Mouse (Mus musculus): ENCODE measurements around the gene Ctsl.

Ctsl gene

DNA sequence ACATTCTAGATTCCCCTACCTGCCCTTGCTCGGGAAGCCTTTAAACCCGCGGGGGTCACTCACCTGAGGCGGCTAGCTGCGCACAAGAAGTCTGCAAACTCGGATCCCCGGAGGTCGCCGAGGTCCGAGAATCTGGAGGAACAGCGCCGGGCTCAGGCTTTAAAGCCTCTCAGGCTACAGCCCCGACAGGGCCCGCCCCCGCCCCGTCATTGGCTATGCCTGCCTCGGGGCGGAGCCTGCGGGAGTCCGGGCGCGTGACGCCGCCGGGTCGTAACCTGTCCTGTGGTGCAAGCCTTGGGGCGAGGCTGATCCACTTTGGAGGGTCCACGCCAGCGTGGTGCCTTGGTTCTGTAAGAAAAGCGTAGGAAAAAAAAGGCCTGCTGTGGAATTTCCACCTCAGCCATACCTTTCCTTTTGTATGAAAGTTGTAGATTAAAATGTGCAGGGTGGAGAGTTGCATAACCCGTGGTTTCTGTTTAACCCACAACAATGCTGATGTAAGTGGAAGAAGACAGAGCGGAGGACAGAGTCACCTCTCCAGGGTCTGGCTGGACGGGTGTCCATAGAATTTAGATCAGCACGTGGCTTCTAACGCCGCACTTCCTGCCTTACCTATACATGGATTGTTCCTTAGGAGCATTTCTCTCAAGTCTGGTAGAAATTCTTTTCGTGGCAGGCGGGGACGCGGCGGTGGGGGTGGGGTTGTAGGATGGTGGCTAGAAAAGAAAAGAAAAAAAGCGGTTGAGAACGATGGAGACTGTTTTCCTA lies at the start of gene Ctsl:
TSS of gene Ctsl (minus strand) at position 718 of the 768 bp plus-strand sequence.
- in situ Hi-C loops (cut with MboI, MseI): no loop called here

DNA sequence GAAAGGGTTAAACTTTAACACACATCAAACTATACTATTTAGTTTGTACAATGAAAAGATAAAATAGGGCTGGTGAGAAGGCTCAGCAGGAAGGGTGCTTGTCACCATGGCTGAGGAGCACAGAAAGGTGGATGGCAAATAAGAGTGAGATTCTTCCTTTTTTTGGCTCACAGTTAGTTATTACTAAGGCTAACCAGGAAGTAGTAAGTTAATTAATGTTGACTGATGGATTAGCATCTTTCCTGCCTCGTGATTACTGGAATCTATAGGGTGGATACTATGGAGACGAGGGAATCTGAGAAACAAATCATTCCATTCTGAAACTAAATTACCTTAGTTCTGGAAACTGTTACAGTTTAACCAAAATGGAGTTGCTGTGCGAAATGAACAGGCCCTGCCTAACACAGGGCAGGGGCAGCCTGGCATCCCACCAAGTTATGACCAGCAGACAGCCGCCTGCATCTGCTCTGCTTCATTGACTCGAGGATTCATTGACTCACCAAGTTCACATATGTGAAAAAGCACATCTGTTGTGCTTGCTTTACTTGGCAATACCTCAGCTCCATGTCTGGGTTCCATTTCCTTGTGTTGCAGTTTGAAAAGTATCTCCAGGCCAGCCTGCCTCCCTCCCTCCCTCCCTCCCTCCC lies 46.4 kb upstream of the Ctsl start:
- in situ Hi-C loops (cut with MboI, MseI): no loop called here

DNA sequence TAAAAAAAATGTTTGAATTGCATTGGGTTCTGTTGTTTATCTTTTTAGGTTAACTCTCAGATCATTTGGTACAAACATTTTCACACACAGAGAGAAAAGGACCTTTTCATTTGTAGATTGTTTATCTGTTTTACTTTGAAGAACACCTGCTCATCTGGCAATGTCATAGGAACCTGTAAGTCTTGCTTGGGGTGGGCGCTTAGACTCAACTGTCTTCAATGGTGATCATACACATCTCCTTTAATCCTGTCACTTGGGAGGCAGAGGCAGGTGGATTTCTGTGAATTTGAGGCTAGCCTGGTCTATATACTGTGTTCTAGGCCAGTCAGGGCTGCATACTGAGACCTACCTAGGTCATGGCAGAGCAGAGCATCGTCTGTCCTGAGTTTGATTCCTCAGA lies 45.0 kb upstream of the Ctsl start:
- in situ Hi-C loops (cut with MboI, MseI): no loop called here

DNA sequence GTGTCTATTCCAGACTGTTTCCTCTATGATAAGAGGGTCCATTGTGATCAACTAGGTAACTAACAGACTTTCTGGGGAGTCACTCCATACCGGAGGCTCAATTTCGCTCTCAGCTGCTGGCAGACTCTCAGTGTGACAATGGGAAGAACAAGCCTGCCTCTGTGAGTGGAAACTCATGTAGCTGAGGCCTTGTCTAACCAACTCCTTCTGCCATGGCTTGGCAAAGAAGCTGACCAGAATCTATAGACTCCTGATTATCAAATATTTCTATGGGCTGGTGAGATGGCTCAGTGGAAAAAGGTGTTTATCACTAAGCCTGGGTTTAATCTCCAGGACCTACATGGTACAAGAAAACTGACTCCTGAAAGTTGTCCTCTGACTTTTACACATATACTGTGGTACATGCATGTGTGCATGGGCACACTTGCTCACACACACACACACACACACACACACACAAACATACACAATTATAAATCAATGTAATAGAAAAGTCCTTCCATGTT lies 42.1 kb upstream of the Ctsl start:
- in situ Hi-C loops (cut with MboI, MseI): no loop called here

DNA sequence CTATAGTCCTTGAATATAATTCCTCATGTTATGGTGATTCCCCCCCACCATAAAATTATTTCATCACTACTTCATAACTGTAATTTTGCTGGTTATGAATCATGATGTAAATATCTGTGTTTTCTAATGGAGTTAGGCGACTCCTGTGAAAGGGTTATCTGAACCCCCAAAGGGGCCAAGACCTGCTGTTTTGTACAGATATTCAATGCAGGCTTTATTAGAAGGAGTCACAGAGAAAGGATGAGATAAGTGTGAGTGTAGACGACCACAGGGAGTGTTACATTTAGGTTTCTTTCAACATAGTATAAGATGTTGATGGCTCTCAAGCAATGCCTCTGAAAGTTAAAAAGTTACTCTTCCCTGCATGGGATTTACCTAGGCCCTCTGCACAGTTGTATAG lies 40.6 kb upstream of the Ctsl start:
- in situ Hi-C loops (cut with MboI, MseI): no loop called here

DNA sequence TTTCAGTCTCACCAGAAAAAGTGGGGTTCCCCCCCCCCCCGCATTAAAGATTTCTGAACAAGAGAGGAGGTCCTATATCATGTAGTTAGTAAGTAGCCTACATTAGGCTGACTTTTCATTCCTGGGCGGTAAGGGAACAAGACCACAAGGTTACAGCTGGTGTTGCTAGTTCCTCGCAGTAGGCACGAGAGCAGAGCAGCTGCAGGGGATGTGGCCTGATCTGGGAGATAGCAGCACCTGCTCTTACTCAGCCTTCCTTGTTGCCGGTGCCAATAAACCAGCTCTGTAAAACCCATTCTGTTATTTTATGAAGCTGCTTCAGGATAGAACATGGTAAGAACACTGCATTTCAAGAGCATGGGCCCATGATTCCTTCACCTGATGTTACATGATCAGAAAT lies 39.9 kb upstream of the Ctsl start:
- in situ Hi-C loops (cut with MboI, MseI): no loop called here

DNA sequence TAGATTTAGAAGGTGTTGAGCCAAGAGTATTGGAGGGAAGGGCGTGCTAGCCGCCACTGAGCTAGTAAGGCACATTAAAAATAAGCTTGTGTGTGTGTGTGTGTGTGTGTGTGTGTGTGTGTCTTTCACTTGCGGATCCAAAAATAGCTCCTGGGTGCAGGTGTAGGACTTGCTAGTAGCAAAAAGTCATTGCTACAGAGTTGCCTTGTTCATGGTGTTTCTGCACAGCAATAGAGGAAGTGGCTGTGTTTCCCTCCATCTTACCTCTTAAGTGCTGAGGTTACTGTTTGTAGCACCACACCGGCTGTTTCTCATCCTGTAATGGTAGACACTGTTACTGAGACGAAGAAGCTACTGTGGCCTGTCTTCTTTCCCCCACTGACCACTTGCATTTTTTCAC lies 37.3 kb upstream of the Ctsl start:
- in situ Hi-C loops (cut with MboI, MseI): no loop called here

DNA sequence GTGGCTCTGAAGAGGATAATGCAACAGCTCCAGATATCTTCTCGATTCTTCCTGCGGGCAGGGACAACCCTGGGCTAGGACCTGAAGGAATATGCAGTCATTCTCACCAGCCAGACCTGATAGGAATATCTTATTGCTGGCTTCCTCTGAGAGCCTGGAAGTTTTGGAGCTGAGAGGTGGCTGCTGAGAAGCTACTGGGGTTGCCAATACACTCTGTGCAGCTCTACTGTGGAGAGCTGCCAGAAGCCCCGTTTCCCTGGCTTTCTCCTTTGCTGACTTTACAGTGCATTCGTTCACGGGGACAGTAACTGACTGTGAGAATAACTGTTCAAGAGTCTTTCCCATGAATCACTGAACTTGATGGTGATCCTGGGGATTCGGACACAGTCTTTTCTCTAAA lies 34.9 kb upstream of the Ctsl start:
- in situ Hi-C loops (cut with MboI, MseI): no loop called here

DNA sequence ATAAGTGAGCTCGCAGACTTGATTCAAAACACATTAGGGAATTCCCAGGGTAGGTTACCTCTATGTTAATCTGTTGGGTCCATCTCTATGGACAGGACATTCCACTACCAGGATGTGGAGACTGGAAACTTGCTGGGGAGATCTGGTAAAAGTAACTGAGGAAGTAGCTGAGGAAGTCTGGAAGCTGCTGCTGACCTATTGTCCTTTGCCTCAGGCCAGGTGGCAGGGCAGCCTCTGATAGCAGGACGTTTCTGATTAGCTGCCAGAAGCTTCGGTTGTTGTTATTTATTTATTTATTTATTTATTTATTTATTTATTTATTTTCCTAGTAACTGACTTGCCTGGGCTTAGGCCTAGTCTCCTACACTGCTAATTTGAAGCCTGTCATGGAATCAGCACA lies 32.8 kb upstream of the Ctsl start:
- in situ Hi-C loops (cut with MboI, MseI): no loop called here

DNA sequence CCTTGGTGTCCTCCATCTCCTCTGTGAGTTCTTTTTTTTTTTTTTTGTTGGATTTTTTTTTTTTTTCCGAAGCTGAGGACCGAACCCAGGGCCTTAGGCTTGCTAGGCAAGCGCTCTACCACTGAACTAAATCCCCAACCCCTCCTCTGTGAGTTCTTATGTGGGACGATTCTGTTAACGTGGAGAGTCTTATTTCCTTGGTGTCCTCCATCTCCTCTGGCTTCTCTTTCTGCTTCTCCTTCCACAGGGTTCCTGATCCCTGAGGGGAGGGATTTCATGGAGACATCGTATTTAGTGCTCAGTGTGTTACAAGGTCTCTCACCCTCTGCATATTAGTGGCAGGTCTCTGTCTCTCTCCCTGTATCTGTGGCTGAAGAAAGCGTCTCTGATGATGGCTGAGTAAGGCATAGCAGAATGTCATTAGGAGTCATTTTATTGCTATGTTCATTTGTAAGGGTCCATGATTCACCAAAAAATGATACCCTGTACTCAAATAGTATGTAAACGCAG lies 32.3 kb upstream of the Ctsl start:
- in situ Hi-C loops (cut with MboI, MseI): no loop called here

DNA sequence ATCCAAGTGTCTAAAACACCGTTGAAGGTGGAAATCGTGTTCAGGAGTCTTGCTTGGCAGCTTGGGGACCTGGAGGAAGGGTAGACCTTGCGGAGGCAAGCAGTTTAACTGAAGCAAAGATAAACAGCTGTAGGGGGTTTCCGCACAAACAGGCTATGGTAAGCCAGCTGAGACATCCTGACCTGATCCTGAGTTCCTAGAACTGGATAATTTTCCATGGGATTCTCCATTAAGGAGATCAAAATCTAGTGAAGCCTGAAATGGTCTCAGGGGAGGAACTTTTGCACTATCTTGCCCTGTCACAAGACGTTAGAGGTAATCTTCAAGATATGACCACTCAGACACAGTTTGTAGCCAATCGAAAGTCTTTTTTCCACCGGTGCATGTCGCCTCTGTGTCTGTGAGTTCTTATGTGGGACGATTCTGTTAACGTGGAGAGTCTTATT lies 31.8 kb upstream of the Ctsl start:
- in situ Hi-C loops (cut with MboI, MseI): no loop called here

DNA sequence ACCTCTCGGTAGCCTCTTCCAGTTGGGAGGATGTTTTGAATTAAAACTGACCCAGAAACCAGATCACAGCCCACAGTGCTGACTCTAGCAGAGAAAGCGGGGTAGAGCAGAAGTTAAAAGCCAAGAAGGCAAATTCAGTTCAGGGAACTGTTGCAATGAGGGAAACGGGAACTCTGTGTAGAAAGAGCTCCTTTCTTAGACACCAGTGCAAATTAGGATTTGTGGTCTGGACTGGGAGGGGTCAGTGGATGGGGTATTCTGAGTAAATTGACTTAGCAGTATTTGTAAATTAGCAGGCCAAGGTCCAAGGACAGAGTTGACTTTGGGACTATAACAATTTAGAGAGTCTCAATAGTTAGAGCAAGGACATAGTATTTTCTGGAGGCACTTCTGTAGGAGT lies 31.3 kb upstream of the Ctsl start:
- in situ Hi-C loops (cut with MboI, MseI): no loop called here

DNA sequence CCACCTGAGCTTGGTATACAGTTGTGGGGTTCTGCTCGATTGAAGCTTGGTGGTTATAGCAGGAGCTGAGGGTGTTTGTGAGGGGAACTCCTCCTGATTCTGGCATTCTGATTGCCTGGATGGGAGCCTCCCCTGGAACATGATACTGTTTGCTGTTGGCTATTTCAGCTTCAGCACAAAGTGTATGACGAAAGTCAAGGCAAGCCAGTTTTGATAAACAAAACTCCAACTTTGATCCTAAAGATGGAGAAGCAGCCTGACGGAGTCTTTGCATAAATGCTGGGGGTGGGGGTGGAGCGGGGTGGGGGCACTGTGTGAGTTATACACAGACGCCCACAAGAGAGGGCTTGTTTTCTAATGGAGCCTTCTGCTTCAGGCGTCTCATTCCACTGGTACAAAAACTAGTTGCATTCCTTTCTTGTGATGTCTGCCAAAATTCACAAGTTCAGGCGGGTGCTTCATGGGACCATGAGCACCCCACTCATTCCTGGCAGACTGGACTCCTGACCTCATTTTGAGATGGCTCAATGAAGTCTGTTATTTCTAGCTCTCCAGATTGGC lies 30.2 kb upstream of the Ctsl start:
- in situ Hi-C loops (cut with MboI, MseI): no loop called here

DNA sequence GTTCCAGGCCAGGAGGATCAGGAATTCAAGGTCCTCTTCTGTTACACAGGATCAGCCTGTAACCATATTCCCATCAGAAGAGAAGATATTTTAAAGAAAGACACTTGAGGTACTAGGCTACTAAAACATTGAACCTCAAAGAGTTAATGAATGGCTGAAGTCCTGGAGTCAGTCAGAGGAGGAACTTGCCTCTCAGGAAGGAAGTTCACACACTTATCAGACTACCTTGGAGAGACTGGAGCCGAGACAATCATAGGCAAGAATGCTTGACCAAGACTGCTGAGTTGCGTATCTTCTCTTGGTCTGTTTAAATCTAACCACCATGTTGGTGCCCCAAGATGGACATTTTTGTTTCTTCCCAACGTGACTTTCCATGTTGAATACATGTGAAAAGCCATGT lies 29.2 kb upstream of the Ctsl start:
- in situ Hi-C loops (cut with MboI, MseI): no loop called here

DNA sequence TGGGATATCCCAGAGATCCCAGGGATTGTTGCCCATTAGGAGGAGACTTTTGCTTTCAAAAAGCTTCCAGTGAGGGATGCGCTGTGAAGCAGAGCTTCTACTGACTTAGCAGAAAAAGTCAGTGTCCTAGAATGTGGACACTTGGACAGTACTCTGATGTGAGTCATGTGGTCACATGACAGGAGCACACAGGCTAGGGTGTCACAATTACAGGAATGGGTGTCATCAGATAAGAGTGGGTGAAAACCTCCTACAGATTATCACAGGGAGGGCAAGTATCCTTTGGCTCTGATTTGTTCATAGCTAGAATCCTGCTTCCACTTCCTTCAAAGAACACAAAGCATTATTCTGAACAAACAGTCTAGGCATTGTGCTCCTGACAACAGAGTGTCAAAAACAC lies 27.4 kb upstream of the Ctsl start:
- in situ Hi-C loops (cut with MboI, MseI): no loop called here

DNA sequence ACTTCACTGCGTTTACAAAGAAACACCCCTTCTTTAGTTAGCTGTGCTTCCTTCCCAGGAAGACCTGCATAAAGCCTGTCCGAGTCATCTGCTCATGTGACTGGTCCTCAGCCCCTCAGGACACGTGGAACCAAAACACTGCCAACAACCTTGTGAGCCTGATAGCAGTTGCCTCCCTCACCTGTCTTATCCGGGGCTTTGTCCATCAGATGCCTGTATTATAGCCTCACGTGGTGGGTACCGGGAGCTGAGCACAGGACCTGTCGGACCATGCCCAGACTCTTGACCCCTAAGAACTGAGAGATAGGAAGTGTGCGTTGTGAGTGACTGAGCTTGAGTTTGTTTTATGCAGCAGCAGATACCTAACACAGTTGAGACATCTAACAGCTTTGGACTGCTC lies 26.3 kb upstream of the Ctsl start:
- in situ Hi-C loops (cut with MboI, MseI): no loop called here

DNA sequence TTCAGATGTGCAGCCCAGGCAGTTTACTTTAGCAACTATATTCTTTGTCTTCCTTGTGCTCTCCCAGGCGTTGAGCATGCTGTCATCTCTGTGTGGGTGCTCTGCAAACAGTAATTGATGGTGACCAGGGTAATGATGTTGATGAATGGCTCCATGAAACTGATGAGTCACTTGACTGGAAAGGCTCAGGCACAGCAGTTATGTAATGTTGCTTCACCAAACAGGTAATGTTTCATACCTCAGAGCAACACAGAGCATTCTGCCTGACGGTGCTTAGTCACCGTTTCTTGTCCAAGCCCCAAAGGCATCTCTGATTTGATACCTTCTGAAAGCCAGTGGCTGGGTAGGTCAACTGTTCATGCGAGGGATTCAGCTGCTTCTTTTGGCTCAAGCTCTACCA lies 17.7 kb upstream of the Ctsl start:
- in situ Hi-C loops (cut with MboI, MseI): no loop called here

DNA sequence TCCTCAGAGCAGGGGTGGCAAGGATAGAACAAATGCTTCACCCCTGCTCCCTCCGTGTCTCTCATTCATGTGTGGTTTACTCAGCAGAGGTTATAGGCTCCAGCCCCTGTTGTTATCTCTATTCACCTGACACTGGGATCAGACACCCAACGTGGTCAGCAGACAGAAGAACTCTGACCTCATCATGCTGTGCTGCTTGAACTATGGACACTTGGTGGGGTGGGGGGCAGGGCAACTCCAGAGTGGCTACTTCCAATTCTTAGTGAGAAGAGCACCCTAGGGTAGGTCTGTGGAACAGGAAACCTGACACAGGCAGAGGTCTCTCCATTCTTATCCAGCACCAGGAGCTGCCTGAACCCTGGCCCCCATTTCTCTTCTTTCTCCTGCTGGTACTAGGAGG lies 15.4 kb upstream of the Ctsl start:
- in situ Hi-C loops (cut with MboI, MseI): no loop called here

DNA sequence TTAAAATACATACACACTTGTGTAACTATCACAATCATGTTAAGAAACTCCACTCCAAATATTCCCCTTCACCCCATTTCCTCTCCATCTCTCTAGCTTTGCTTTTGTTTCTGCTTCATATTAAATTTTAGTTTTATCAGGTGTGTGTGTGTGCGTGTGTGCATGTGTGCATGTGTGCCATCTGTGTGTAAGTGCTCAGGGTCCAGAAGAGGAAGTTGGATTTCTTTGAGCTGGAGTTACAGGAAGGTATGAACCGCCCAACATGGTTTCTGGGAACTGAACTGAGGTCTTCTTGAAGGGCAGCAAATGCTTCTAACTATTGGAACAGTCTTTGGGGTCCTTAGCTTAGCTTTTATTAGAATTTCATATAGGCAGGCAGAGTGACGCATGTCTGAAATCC lies 14.2 kb upstream of the Ctsl start:
- in situ Hi-C loops (cut with MboI, MseI): no loop called here

DNA sequence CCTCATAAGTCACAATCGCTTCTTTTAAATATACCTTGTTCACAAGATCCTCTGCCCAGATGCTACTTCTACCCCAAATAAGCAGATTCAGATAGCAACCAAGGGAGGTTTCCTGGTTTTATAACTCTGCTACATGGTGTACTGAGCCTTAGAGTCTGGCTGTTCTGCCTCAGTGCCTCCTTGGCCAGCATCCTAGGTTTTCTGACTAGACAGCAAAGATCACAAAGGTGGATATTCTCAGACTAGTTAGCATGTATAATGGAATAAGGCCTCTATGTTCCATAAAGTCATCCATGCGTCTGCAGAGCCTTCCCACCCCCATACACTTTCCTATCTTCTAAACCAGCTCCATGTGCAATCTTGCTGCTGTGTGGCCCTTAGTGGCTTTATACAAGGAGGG lies 9.6 kb upstream of the Ctsl start:
- in situ Hi-C loops (cut with MboI, MseI): no loop called here

DNA sequence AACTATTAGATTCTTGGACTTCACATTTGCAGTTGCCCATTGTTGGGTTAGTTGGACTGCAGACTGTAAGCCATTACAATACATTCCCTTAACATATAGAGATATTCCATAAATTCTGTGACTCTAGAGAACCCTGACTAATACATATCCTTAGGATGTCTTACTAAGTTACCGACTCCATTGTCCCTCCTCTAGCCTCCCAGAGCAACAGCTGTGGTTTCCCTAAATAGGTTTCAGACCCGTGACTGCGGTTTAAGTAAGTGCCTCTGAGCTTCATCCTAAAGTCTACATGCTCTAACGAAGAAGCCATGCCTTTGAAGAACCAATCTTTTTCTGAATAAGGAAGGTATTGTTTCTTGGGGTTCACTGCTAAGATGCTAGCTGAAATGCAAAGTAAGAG lies 7.9 kb upstream of the Ctsl start:
- in situ Hi-C loops (cut with MboI, MseI): no loop called here

DNA sequence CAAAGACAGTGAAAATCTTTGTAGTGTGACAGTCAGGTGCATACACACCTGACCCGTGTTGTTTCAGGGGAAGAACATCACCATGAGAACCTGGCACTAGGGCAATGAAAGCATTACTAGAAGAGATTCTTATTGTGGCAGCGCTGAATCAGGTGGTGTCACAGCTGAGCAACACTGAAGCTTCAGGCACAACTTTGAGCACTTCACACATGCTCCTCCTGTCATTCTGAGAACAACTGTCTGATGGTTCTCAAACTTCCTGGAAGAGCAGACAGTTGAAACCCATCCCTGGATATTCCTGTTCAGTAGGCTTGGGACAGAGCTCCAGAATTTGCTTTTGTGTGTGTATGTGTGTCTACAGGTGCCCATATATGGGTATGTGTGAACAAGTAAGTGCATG lies 5.8 kb upstream of the Ctsl start:
- in situ Hi-C loops (cut with MboI, MseI): no loop called here

DNA sequence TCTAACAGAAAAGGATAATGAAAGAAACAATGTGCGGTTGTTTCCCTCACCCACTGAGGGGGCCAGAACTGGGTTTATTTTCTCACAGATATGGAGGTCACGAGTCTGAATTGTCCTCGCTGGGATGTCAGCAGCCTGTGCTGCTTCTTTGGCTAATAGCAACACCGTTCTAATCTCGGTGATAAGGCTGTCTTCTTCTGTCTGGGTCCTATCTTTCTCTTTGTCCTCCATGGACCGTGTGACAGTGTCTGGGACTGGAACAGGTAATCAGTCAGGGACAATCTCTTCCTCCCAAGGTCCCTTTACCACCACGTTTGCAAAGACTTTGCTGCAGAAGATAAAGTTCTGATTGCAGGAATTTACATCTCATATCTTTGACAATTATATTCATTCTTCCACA lies 4.5 kb upstream of the Ctsl start:
- in situ Hi-C loops (cut with MboI, MseI): no loop called here
